Mouse (Mus musculus) left cerebral cortex, adult 9 months (tissue): Measurements from ENCODE around the gene Rps6ka5.

Experiments used
- DNase-seq, 2 experiments: peaks; one replicate each; pipeline ENCODE4 v3.0.0; 2022; ENCODE audit warnings: low spot score in 2 of 2

Rps6ka5 gene

DNA sequence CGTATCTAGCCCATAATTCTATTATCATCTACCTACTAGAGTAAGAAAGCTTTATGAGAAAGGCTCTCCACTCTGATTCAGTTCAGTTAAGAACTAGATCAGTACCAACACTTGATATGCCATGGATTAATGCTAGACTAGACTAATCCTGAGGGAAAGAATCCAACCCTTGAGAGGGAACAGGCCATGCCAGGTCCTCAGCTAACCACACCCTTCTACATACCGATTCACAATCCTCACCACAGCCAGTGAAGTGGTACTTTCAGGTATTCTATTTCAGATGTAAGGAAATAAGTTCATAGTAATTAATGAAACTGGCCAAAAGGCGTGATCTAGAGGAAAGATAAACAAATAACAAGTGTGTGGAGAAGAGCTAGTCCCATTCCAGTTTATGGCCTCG lies 70.8 kb downstream of the Rps6ka5 start:
- DNase-seq, result no peak

GRCm38 (mm10) chr12:100641936-100642335 lies 84.8 kb downstream of the Rps6ka5 start:
- no peak for DNase-seq

GRCm38 (mm10) chr12:100640726-100641125 lies 86.1 kb downstream of the Rps6ka5 start:
- DNase-seq, result no peak

DNA sequence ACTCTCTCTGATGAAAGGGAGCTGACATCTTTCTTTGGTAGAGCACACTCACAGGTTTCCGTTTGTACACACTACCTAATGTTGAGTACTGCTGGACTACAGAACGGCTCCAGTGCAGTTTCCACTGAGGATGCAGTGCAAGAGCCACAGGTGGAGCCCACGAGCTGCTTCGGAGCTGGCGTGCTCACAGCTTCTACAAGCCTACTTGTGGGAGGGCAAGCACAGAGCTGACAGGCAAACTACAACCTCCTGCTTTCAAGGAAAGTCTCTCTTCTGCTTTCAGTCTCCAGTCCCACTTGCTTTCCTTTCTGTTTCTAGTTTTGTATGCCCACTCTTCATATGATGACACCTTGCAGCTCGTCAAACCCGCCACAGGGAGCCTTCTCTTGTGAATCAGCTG lies 87.1 kb downstream of the Rps6ka5 start:
- peak; percentile 18 to 52 for DNase-seq

DNA sequence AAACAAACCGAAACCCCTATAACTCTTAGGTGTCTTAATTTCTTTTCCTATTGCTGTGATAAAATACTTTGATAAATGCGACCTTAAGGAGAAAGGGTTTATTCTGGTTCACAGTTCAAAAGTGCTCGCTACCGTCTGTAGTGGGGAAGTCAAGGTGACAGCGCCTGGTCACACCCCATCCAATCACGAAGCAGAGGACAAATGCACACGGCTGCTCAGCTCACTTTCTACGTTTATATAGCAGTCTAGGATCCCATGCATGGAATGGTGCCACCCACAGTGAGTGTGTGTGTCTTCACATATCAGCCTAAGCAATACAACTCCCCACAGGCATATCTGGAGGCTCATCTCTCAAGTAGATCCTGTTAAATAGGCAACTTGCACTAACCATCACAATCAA lies 88.9 kb downstream of the Rps6ka5 start:
- no peak for DNase-seq

- no peak for DNase-seq
These were observed 90.0 kb downstream of the Rps6ka5 start for GRCm38 (mm10) chr12:100636733-100637132.

DNA sequence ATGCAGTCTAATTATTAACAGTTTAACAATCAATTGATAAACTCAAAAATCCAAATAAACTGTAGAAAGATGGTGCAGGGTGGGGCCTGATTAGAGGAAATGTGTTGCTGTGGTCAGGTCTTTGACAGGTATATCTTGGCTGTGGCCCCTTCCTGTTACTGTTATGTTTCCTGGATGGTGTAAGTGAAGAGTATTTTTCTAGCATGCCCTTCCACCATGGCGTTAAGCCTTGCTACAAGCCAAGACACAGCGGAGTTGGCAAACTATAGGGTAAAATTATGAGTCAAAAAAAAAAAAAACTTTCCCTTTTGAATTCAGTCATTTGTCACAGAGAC lies 90.5 kb downstream of the Rps6ka5 start:
- no peak for DNase-seq

DNA sequence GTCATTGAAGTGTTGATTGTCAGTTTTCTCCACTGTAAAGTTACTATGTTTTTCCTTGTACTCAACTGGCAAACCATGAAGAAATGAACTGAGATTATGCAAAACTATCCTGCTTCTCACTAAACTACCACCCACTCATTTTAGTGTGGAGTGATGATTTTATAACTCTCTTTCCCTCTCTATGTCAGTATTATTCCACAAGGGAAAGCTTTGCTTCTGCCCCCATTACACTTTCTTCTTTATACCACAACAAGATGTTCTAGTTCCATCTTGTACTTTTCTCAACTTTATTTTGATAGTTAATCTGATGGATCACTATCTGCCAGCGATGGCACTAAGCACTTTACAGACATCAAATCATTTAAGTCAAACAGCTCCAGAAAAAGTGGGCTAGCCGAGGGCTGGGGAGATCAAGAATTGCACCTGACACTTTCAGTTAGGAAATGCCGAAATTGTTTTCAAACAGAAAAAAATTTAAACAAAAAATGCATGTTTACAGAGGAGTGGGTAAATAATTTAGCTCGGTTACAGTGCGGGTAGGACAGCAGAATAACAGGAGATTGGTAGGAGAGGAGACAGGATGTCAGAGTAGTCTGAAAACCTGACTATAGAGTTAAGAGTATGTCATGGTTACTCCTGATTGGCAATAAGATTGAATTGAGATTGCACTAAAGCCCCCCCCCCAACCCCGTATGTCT lies 91.0 kb downstream of the Rps6ka5 start:
- peak in 1 of 2 experiments; percentile 27 for DNase-seq

GRCm38 (mm10) chr12:100633231-100633630 lies 93.6 kb downstream of the Rps6ka5 start:
- no peak for DNase-seq

GRCm38 (mm10) chr12:100631286-100631685 lies 95.5 kb downstream of the Rps6ka5 start:
- DNase-seq, result no peak

DNA sequence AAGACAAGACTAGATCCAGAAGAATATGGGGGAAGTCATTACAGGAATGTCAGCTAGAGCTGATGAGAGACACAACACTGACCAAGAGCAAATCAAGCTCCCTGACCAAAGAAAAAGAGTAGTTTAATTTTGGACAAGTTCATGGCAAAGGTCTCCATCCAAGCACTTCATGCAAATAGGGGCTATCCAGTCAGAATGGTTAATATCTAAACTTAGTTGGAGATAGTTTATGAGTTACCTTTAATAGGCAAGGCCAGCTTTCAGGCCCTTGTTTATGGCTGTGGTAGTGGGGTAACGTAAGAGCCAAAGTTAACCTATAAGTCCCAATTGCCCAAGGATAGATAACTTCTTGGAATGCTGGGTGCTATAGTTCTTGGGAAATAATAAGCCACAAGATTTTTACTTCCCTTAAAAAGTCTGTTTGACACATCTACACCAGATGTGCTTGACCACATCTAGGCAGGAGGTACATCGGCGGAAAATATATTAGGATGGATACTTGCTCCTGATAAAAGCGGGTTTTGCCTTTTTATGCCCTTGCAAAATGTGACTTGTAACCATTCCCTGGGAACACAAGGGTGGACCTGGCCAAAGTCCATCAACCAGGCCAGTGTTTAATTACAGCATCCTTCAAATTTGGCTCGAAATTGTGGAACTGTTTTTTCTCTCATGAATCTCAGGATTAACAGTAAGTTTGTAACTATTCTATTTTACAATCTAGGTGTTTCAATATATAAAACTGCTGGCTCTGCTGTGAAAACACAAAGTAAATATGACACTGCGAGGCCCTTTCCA lies 97.5 kb downstream of the Rps6ka5 start:
- no peak for DNase-seq

DNA sequence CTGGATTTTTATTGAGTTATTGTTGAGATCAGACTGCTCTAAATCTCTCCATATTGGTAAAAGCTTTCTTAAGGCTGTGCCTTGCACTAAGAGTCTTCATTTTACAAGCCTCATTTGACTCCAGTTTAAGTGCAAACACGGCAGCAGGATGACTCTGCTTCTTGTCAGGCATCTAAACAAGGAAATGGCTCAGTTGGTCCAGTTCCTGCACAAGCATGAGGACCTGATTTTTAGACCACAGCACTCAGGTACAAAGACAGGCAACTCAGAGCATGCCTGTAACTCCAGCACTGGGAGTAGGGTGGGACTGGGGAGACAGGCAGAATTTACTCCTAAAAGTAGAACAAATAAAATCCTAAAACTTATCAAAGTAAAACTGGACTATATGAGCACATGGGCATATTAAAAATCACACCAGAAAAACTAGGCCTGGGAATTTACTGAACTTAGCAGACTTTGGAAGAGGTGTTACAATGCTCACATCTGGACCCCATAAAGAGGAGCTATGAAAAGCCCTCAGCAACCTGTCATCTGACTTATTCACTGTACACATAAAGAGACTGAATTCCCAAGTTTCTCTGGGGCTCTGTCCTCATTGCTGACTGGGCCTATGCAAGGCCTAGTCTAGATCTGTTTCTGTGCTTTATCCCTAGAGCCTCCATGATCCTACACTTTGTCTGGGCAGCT lies 99.6 kb downstream of the Rps6ka5 start:
- DNase-seq, result no peak

DNA sequence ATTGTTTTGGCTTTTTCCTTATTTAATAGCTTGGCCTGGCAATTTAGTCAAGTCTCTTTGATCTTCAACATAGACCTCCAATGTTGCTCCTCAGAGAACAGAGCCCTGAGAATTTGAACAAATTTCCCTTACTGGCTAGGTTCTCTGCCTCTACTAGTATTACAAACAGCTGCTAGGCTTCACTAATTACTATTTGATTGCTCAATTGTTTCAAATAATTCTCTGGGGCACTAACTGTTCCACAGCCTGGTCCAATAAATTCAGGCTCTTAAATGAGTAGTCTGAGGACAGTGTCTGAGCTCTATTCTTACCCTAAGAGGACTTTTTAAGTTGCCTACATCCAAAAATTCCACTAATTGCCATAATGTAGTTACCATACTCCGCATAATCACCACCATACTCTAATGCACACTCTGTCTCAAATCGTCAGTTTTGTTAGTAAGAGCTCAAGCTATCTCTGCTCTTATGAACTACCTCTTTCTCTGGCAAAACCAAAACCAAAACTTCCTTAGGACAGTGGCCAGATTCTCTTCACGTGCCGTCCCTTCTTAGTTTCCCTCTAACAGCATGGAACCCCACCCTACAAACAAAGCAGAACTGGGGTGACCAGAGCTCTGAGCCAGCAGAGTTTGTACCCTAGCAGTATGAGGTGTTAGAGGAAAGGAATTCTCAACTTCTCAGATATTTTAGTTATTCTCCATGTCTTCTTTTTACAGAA lies 100.4 kb downstream of the Rps6ka5 start:
- no peak for DNase-seq

- DNase-seq, result no peak
These were observed 101.8 kb downstream of the Rps6ka5 start for GRCm38 (mm10) chr12:100624854-100625447.

- DNase-seq, result no peak
These were observed 111.5 kb downstream of the Rps6ka5 start for GRCm38 (mm10) chr12:100615251-100615650.

GRCm38 (mm10) chr12:100613878-100614277 lies 112.9 kb downstream of the Rps6ka5 start:
- no peak for DNase-seq

GRCm38 (mm10) chr12:100613192-100613700 lies 113.5 kb downstream of the Rps6ka5 start:
- DNase-seq, result no peak

DNA sequence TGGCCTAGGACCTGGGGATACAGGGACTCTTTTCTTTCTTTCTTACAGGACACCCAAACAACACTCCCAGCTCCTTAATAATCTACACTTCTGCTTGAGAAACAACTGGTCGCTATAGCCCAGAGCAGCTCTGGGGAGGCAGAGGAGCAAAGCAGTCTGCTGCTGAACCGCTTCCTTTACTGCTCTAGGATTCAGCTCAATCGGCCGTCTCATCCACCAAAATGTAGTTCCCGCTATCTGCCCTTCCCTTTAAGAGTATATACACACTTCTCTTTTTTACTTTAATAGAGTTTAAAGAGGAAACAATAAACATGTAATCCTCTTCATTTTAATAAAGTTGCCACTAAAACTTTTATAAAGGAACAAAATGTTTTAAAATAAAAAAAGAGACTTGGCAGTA lies 117.0 kb downstream of the Rps6ka5 start:
- DNase-seq, result no peak

DNA sequence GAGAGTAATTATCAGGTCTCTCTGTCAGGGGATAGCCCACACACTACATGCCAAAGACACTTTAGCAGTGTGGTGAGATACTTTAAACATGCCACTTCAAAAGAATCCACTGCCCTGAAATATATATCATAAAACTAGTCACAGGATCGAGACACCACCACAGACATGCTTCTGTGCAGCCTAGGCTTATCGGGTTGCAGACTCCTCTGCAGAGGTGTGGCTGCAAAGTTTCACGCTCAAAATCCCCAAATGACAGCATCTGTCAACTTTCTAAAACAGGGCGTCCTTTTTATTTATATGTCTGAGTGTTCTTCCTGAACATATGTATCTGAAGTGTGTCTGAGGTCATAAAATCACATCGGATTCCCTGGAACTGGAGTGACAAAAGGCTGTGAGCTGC lies 117.7 kb downstream of the Rps6ka5 start:
- DNase-seq, result no peak

DNA sequence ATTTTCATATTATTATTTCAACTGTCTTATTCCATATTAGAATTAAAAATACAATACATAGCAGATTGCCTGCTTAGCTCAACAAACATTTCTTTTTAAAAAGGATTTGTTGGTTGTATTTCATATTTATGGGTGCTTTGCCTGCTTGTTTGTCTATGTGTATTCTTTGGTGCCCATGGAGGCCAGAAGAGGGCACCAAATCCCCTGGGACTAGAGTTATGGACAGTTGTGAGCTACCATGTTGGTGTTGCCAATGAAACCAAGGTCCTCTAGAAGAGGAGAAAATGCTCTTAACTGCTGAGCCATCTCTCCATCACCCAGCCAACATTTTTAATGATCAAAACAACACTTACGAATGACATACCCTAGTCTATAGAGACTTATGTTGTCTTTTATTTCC lies 120.0 kb downstream of the Rps6ka5 start:
- no peak for DNase-seq

- no peak for DNase-seq
These were observed 121.2 kb downstream of the Rps6ka5 start for GRCm38 (mm10) chr12:100605596-100605995.

DNA sequence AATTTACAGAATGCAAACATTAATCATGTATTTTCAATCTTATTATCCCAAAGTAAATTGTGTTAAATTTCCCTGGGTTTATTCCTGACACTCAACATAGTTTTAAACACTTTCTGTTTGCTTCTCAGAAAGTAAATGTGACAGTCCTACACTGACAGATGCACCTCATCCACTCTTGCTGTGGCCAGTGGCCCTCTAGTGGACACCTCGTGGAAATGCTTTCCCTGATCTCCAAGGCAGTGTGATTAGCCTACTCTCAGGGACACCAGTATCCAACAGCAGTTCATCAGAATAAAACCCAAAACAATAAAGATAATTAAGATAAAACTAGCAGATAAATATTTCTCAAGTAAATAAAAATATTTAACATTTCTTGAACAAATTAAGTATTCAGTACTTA lies 122.2 kb downstream of the Rps6ka5 start:
- peak in 1 of 2 experiments; percentile 25 for DNase-seq
